Mouse (Mus musculus) C2C12 (cell line): ENCODE data around the gene Chrm2.

Experiments used
- CEBPB ChIP-seq: IDR thresholded peaks from one replicate; pipeline ENCODE4 v1.6.1; 2011; ENCODE audit warnings: low read depth, mild to moderate bottlenecking, control low read depth, moderate library complexity
- CTCF ChIP-seq: IDR thresholded peaks from one replicate; pipeline ENCODE4 v1.5.1; 2011; ENCODE audit not compliant: control insufficient read depth, insufficient read depth, insufficient read length
- FOSL1 ChIP-seq: IDR thresholded peaks from one replicate; pipeline ENCODE4 v1.8.0; 2011; ENCODE audit warnings: mild to moderate bottlenecking, low read length; ENCODE audit not compliant: poor library complexity, insufficient read depth, severe bottlenecking
- MAX ChIP-seq: IDR thresholded peaks from one replicate; pipeline ENCODE4 v1.6.1; 2011; ENCODE audit warnings: mild to moderate bottlenecking, control low read depth
- MYOD1 ChIP-seq: IDR thresholded peaks from one replicate; pipeline ENCODE4 v1.6.1; 2011; ENCODE audit warnings: low read depth; ENCODE audit not compliant: control insufficient read depth, insufficient read length
- MYOG ChIP-seq: IDR thresholded peaks from one replicate; pipeline ENCODE4 v1.6.1; 2011; ENCODE audit not compliant: control insufficient read depth, insufficient read length; ENCODE audit errors: extremely low read depth
- USF1 ChIP-seq: IDR thresholded peaks from one replicate; pipeline ENCODE4 v1.6.1; 2011; ENCODE audit warnings: low read depth, mild to moderate bottlenecking, control low read depth, moderate library complexity

DNA sequence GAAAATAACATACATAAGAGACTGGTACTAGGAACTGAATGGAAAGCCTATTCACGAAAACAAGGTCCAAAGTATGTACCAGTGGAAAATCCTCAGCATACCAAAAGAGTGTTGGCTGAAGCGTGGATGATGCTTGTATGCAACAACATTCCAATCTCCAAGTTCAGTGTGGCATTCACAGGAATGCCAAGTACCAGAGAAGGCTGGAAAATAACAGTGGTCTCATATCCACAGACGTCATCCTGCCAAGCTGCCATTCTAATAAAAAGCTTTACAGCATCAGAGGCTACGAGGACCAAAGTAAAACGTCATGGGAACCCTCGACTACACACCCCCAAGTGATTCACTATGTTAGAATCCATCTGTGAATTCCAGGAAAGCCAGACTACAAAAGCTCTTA is 153.4 kb downstream of the Chrm2 start:
- TF ChIP-seq USF1 (no peak), CTCF (no peak), CEBPB (no peak), MAX (no peak), MYOD1 (no peak), MYOG (no peak), FOSL1 (no peak)
